Mouse (Mus musculus): ENCODE data around the gene Socs7. TPM values are rescaled to one million over a fixed set of nuclear protein-coding genes. Genes with fewer than 3 reads are reported as not detected.

Socs7 gene
- polyA plus RNA-seq, 1 experiment from 2014 or later, result 3.8 TPM

DNA sequence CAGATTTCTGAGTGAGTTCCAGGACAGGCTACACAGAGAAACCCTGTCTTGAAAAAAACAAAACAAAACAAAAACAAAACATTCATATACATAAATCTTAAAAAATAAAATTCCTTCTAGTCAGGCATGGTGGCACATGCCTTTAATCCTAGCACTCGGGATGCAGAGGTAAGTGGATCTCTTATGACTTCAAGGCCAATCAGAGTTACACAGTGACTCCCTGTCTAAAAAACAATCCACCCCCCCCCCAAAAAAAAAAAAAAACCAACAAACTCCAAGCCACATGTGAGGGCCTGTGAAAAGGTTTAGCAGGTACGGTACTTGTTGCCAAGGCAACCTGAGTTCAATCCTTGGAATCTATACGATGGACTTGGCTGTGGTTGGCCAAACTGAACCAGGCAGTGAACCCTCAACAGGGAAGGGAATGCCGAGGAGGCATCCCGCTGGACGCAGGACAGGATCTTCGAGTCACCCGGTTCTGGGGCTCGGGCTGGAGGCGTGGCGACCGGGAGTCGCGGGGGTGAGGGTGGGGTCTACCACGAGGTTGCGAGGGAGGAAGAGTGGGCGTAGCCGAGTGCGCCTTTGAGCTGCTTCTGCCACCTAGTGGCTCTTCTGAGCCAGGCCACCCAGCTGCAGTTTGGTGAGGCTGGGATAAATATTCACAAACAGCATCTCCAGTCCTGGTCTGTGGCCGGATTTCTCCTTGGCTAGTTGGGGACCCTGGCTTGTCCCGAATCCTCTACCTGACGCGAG lies 37.8 kb downstream of the Socs7 start:
- ATAC-seq (replicated peaks; ENCODE audit: low FRiP score), result peak; percentile 50
- Histone ChIP-seq H3K4me2 (peak overlapping the region; percentile 76), H3K9ac (no peak overlapping the region), H3K27ac (no peak overlapping the region), H3K9me3 (replicated peaks) (no peaks in the 10 kb centered on the region), H3K36me3 (peaks cover 15% of the 10 kb centered on the region), H3K4me3 (replicated peaks) (peak overlapping the region; percentile 40), H3K4me1 (peaks cover 36% of the 10 kb centered on the region), H3K27me3 (0 out of 2 replicates have a peak, but pooled peaks cover 6% of the 10 kb centered on the region)
- WGBS, result 3% methylated on average over 23 of the region's 23 CpGs

DNA sequence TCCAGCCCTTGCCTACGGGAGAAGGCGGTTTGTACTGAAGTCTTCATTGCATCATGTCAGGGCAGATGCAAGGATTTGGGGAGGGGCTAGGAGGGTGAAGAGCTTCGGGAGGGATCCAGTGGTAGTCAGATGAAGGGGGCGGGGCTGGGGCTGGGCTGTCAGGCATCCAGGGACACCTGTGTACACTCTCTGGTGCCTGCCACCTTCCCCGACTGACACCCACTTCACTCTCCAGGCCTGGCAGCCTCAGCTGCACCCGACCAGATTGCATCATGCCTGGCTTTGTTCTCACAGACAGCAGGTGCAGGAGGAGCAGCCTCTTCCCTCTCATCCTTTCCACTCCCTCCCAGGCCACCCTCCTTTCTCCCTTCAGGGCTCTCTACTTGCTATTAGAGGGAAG lies 38.7 kb downstream of the Socs7 start:
- no peak overlapping the region; the same call in 1 of the 2 replicates for H3K4me2 ChIP-seq
- H3K9ac ChIP-seq, result no peak overlapping the region
- peaks cover 6% of the 10 kb centered on the region for H3K36me3 ChIP-seq
- 0 out of 2 replicates have a peak, but pooled peaks have one; percentile 13 for ATAC-seq (replicated peaks; ENCODE audit: low FRiP score)
- peaks cover 45% of the 10 kb centered on the region for H3K4me1 ChIP-seq
- no peaks in the 10 kb centered on the region for H3K9me3 ChIP-seq (replicated peaks)
- peaks cover 15% of the 10 kb centered on the region for H3K27me3 ChIP-seq
- no peak overlapping the region for H3K4me3 ChIP-seq (replicated peaks)
- no peak overlapping the region for H3K27ac ChIP-seq
- WGBS, result 24% methylated on average over 6 of the region's 6 CpGs

DNA sequence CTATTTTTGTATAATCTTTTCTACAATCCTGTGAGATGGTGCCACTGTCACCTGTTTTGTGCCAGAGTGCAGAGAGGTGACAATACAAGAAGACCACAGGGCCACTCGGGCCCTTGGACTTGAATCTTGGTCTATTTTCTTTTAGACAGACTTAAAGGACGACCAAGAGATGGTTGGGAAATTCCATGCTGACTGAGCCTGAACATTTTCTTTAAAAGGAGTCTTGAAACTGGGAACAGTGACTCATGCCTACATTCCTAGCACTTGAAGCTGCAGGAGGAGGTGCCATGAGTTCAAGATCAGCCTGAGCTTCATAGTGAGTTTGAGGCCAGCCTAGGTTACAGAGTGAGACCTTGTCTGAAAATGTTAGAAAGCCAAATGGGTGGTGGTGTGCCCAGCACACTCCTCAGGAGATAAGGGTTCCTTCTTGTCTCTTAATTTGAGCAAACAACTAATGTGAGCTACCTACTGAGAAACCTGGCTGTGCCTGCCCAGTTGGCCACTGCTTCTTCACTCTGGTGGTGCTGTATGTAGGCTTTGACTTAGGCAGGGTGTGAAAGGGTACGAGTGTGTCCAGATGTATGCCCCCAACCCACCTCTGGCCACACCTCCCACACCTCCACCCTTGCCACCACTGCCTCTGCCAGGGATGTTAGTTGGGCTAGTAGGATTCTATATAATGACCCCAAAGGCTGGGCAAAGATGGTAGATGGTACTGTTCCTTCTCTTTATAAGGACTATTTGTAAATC lies 39.5 kb downstream of the Socs7 start:
- Histone ChIP-seq H3K36me3 (peaks cover 4% of the 10 kb centered on the region; the same call in 1 of the 2 replicates), H3K27ac (no peak overlapping the region), H3K4me1 (peaks cover 51% of the 10 kb centered on the region), H3K27me3 (peaks cover 22% of the 10 kb centered on the region), H3K4me3 (replicated peaks) (no peak overlapping the region), H3K9ac (no peak overlapping the region), H3K4me2 (no peak overlapping the region), H3K9me3 (replicated peaks) (no peaks in the 10 kb centered on the region)
- 78% methylated on average over 3 of the region's 3 CpGs for WGBS
- no peak for ATAC-seq (replicated peaks; ENCODE audit: low FRiP score)

DNA sequence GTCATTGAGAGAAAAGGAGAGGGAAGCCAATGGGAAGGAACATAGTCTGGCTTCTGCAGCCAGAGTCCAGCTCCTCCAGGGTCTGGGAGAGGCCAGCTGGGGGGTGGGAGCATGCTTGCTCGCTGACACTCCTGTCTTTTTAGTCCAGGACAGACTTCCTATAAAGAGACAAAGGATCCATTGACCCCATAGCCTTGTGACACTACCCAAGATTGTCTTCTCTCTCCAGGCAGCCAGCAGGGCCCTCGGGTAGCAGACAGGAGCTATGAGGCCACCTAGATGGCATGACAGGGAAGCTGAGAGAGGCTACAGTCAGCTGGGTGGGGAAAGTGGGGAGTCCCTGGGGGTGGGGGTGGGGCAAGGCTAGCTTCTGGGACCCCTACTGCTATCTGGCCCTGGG lies 40.4 kb downstream of the Socs7 start:
- no peak for ATAC-seq (replicated peaks; ENCODE audit: low FRiP score)
- no peaks in the 10 kb centered on the region for H3K9me3 ChIP-seq (replicated peaks)
- H3K27ac ChIP-seq, result no peak overlapping the region
- peaks cover 55% of the 10 kb centered on the region for H3K4me1 ChIP-seq
- no peak overlapping the region for H3K9ac ChIP-seq
- H3K4me3 ChIP-seq (replicated peaks), result no peak overlapping the region
- H3K36me3 ChIP-seq, result no peaks in the 10 kb centered on the region
- no peak overlapping the region for H3K4me2 ChIP-seq
- H3K27me3 ChIP-seq, result peaks cover 27% of the 10 kb centered on the region
- 29% methylated on average over 2 of the region's 2 CpGs for WGBS

DNA sequence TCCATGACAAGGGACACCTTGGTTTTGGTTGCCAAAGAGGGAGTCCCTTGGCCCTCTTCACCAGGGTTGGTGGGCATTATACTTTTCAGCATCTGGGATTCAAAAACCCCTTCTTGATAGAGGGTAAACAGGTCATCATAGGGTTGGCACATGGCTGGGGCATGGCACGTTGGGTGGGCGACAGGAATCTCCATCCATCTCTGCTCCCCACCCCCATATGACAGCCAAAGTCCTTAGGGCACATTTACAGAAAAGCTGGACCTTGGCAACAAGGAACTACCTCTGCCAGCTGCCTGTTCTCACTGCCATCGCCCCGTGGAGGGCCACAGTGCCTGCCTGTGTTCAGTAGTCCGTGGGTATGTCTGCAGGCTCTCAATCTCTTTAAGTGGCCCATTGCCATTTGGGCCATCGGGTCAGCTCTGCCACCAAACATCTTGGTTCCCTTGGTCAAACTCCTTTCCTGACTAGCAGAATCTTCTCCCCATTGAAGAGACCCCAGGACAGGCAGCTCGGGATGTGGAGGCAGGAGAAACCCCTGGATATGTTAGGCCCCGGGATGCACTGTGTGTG lies 41.3 kb downstream of the Socs7 start:
- H3K4me1 ChIP-seq, result peaks cover 51% of the 10 kb centered on the region
- 36% methylated on average over 8 of the region's 8 CpGs for WGBS
- H3K4me3 ChIP-seq (replicated peaks), result peak overlapping the region; percentile 61
- ATAC-seq (replicated peaks; ENCODE audit: low FRiP score), result no peak
- no peak overlapping the region for H3K27ac ChIP-seq
- no peaks in the 10 kb centered on the region for H3K36me3 ChIP-seq
- H3K27me3 ChIP-seq, result peaks cover 27% of the 10 kb centered on the region
- H3K9ac ChIP-seq, result no peak overlapping the region
- H3K9me3 ChIP-seq (replicated peaks), result no peaks in the 10 kb centered on the region
- peak overlapping the region; percentile 100 for H3K4me2 ChIP-seq

DNA sequence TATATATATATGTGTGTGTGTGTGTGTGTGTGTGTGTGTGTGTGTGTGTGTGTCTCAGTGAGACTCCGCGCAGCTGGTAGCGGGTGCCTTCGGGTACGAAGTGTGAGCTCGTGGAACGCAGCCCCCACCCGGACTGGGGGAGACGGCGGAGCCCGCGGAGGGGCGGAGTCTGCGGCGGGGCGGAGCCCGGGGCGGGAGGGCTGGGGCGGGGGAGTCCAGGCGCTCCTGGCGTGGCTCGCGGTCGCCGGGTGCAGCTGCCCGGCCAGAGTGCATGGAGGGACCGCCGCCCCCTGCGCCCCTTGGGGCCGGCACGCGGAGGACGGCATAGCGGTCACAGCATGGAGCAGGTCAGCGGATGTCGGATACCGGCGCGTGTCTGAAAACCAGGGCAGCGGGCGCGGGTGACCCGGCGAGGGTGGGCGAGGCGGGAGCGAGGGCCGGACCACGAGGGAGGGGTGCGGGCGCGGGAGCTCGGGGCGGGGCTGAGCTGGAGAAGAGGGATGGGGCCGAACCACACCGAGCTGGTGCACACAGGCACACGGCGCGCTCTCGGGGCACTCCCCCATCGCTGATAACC lies 41.9 kb downstream of the Socs7 start:
- peaks cover 27% of the 10 kb centered on the region for H3K27me3 ChIP-seq
- peak overlapping the region; percentile 100 for H3K4me2 ChIP-seq
- H3K4me1 ChIP-seq, result peaks cover 51% of the 10 kb centered on the region
- under 1% methylated on average over 22 of the region's 61 CpGs for WGBS
- H3K4me3 ChIP-seq (replicated peaks), result peak overlapping the region; percentile 61
- no peaks in the 10 kb centered on the region for H3K9me3 ChIP-seq (replicated peaks)
- peak; percentile 37 for ATAC-seq (replicated peaks; ENCODE audit: low FRiP score)
- H3K36me3 ChIP-seq, result no peaks in the 10 kb centered on the region
- H3K9ac ChIP-seq, result peak overlapping the region; percentile 41
- peak overlapping the region; percentile 51; the same call in 1 of the 2 replicates for H3K27ac ChIP-seq

DNA sequence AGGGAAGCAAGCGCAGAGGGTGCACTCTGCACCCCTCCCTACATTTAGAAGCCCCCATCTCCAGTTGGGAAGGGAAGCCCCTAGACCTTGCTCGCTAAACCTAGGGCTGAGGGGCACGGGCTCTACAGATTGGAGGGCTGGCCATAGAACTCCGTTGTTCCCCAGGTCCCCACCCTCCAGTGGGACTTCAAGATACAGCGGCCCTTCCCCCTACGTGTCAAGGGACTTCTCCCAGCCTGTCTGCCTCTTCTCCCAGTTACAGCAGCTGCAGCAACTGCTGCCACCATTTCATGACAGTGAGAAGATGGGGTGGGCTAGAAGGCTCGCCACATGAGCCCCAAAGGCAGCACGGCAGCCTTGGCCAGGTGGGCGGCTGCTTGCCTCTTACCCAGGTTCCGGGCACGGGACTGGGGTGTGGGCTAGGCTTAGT lies 42.4 kb downstream of the Socs7 start:
- Histone ChIP-seq H3K27me3 (peaks cover 27% of the 10 kb centered on the region), H3K4me2 (peak overlapping the region; percentile 100), H3K27ac (peak overlapping the region; percentile 51; the same call in 1 of the 2 replicates), H3K9ac (peak overlapping the region; percentile 41), H3K36me3 (no peaks in the 10 kb centered on the region), H3K4me1 (peaks cover 51% of the 10 kb centered on the region), H3K9me3 (replicated peaks) (no peaks in the 10 kb centered on the region), H3K4me3 (replicated peaks) (peak overlapping the region; percentile 61)
- 2% methylated on average over 11 of the region's 11 CpGs for WGBS
- ATAC-seq (replicated peaks; ENCODE audit: low FRiP score), result peak; percentile 5; the same call in 1 of the 2 replicates

DNA sequence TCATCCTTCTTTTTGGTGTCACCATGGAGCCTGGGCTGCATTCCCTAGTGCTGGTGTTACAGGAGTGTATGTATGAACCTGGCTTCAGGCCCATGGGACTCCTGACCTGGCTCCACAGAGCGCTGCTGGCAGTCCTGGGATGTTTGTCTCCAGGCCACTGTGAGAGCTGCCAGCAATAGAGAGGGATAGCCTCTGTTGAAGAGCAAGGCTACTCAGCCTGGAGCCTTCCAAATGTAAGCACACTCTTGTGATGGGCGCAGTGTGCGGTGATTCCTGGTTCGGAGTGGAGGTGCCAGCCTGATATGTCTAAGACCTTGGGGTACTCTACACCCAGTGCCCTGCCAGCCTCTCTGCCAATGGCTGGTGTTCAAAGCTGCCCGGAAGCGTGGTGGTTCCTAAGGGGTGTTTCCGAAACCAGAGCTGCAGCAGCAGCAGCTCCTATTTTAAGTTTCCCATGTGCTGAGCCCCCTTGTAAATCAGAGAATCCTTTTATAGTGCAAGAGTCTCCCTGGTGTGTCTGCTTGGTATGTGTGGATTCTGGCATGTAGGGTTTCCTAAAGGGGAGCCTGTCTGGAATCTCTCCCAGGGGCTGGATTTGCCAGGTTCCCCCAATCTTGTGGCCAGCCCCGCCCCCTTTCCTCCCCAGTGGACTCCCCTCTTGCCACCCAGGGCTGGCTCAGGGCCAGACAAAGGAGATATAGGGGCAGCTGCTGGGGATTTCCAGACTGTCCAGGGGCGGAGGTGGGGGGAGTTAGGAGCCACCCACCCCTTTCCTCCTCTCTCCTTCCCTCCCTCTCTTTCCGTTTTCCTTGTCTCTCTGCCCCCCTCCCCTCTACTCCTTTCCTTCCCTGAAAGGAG lies 44.0 kb downstream of the Socs7 start:
- no peak overlapping the region for H3K4me3 ChIP-seq (replicated peaks)
- H3K36me3 ChIP-seq, result no peaks in the 10 kb centered on the region
- no peaks in the 10 kb centered on the region for H3K9me3 ChIP-seq (replicated peaks)
- peaks cover 39% of the 10 kb centered on the region for H3K4me1 ChIP-seq
- H3K9ac ChIP-seq, result no peak overlapping the region
- peak overlapping the region; percentile 52; the same call in 1 of the 2 replicates for H3K27ac ChIP-seq
- peaks cover 27% of the 10 kb centered on the region for H3K27me3 ChIP-seq
- WGBS, result 60% methylated on average over 10 of the region's 10 CpGs
- ATAC-seq (replicated peaks; ENCODE audit: low FRiP score), result no peak
- peak overlapping the region; percentile 100 for H3K4me2 ChIP-seq

DNA sequence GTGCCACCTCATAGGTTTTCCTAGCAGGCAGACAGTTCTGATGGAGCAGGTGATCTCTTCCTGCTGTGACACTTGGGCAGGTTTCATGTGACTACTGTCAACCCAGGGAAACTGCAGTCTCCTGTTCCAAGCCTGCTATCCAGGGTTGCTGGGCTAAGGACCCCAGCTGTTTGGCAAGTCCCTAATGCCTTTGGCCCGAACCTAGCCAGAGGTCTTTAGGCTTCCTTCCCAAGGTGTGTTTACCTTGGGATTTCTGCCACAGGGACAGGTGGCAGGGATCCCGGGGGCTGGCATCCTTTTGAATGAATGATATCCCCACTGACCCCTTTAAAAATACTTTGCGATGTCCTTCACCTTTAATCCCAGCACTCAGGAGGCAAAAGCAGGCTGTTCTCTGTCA lies 45.1 kb downstream of the Socs7 start:
- no peak overlapping the region for H3K4me2 ChIP-seq
- ATAC-seq (replicated peaks; ENCODE audit: low FRiP score), result no peak
- H3K4me1 ChIP-seq, result peaks cover 46% of the 10 kb centered on the region

DNA sequence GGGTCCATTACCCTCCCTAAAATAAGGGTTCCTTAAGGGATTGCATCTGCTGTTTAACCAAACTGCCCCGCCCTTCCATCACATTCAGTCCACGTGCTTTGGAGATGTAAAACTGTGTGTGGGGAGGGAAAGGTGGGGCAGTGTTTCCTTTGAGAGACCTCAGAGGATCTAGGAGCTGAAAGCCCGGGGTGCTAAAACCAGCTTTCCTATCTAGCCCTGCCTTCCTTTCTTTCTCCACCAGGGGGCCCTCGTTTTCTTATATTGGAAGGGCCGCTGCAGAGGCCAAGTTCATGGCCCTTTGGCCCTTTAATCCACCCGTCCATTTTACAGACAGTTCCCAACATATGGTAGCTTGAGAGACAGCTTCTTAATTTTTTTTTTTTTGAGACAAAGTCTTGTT lies 45.8 kb downstream of the Socs7 start:
- no peak overlapping the region for H3K4me3 ChIP-seq (replicated peaks)
- no peak for ATAC-seq (replicated peaks; ENCODE audit: low FRiP score)
- peaks cover 22% of the 10 kb centered on the region for H3K27me3 ChIP-seq
- no peak overlapping the region for H3K27ac ChIP-seq
- H3K4me1 ChIP-seq, result peaks cover 53% of the 10 kb centered on the region
- H3K36me3 ChIP-seq, result no peaks in the 10 kb centered on the region
- no peak overlapping the region for H3K4me2 ChIP-seq
- no peaks in the 10 kb centered on the region for H3K9me3 ChIP-seq (replicated peaks)
- 1% methylated on average over 6 of the region's 6 CpGs for WGBS
- H3K9ac ChIP-seq, result no peak overlapping the region

More for the DNA sequence above, 45.1 kb downstream of the Socs7 start:
- WGBS, result 79% methylated on average over 3 of the region's 3 CpGs
- H3K27me3 ChIP-seq, result peaks cover 22% of the 10 kb centered on the region
- H3K4me3 ChIP-seq (replicated peaks), result no peak overlapping the region
- no peak overlapping the region for H3K9ac ChIP-seq
- H3K27ac ChIP-seq, result no peak overlapping the region
- H3K9me3 ChIP-seq (replicated peaks), result no peaks in the 10 kb centered on the region
- no peaks in the 10 kb centered on the region for H3K36me3 ChIP-seq

DNA sequence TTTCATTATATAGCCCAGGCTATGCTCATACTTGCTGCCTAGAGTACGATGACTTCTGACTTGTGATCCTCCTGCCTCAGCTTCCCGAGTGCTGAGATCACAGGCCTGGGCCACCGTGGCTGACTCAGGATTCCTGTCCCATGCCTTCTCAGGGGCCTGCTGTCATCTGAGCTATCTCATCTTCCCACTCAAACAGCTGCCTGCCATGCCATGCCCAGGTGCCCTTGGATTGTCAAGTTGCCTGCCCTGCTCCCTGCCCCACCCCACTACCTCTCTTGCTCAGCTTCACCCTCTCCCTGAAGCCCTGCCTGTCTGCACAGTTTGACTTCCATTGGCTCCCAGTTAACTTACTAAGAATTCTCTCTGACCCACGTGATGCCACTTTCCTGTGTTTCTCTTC lies 48.6 kb downstream of the Socs7 start:
- peaks cover 43% of the 10 kb centered on the region for H3K4me1 ChIP-seq
- WGBS, result 80% methylated on average over 4 of the region's 4 CpGs
- no peak overlapping the region for H3K9ac ChIP-seq
- no peak overlapping the region for H3K4me2 ChIP-seq
- no peak for ATAC-seq (replicated peaks; ENCODE audit: low FRiP score)
- peaks cover 14% of the 10 kb centered on the region for H3K27me3 ChIP-seq
- H3K36me3 ChIP-seq, result no peaks in the 10 kb centered on the region
- H3K9me3 ChIP-seq (replicated peaks), result no peaks in the 10 kb centered on the region
- no peak overlapping the region for H3K27ac ChIP-seq
- no peak overlapping the region for H3K4me3 ChIP-seq (replicated peaks)
